Mouse (Mus musculus) CD4-positive, CD25-positive, alpha-beta regulatory T cell (primary cell): ENCODE measurements around the gene Zfp687. TPM values are rescaled to one million over a fixed set of nuclear protein-coding genes. Genes with fewer than 3 reads are reported as not detected.

ENCODE experiments used
- polyA plus RNA-seq: library from polyadenylated mRNA; unstranded; fragments of 100-300 nt; shearing (Covaris generic); gene quantifications from one replicate; pipeline ENCODE4 v1.2.1, GENCODE M21; 2017

Zfp687 gene
- 62.6 TPM for polyA plus RNA-seq

DNA sequence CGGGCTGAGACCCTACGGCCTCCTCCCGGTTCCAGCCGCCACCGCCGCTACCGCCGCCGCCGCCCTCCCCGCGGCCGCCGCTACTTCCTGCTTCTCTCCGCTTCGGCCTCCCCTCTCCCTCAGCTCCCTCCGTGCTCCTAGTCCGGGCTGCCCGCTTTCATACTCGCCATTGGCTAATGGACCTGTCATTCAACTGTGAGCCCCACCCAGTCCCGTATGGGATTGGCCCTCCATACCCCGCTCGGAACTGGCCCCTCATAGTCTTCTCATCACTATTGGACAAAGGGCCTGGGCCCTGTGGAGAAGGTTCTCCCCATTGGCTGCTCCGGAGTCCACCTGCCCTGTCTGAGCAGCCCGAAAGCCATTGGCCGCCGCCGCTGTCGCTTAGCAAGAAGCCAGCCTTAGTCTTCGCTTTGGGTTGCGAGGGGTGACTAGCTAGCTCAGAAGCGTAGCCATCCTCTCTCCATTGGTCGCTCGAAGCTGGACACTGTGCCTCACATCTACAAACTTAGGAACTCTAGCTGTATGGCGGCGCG, at the start of gene Zfp687:
Zfp687 (minus strand) TSS at position 112 of the 536 bp plus-strand sequence.

DNA sequence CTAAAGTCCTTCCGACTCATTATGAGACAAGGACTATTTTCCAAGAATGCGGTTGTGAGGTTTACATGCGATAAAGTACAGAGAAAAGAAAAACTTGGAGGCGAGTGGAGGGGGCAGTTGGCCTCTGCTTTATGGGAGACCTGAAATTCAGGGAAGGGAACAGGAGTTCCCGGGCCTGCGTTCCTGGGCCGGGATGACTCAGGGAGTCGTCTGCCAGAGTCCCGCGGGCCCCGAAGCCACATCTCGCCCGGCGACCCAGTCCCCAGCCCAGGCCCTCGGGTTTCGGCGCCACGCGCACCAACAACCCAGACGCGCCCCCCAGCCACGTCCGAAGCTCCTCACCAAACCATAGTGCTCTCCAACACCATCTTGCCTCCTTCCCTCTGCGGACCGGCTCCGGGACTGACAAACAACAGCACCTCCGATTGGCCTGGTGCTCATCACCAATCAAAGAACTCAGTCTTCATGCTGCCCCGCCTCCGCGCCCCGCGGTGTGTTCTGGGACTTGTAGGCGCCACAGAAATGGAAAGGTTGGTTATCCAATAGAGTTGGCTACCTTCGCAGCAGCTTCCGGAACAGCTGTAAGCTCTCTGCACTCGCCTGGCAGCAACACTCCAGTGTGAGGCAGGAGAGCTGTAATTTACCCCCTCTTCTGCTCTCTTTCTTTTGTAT, 27.1 kb upstream of the Zfp687 start, which contains the start of gene Psmd4:
Psmd4 (minus strand) TSS at position 449 of the 672 bp plus-strand sequence.

DNA sequence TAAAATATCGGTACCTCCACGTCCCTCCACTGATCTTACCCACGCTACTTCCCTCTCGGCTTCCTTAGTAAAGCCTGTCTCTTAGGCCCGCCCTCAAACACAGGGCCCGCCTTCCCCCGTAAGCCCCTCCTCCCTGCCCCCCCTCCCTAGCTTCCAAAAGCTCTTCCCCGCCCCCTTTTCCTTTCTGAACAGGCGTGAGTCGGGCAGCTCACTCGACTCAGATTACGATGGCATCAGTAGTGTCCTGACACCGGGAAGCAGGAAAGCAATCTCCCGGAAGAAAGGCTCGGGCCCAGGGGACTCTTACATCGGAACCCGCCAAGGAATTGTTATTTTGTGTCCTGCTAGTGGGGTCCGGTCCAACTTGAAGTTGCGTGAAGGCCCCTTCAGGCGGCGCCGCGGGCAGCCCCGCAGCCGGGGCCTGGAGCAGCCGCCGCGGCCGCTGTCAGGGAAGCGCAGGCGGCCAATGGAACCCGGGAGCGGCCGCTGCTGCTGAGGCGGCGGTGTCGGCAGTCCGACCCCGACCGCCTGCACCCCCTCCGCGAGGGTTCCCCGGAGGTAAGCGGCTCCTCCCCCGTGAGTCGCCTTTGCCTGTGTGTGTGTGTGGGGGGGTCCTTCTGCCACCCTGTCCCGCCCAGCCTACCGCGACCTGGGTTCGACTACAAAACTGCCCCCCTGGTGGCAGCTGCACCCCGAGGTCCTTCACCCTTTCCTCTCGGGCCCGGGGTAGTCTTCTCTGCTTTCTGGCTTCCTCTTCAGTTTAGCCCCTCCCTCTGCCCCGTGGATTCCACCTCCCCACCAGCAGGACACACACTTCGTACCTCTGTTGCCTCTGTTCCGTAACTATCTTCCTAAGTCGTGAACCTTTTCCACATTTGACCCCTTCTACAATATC, 40.5 kb downstream of the Zfp687 start, which contains the start of gene Pi4kb:
Pi4kb (plus strand) TSS at position 204 of the 895 bp plus-strand sequence.

Other genes starting within 250 kb of the Zfp687 start
- gene Cgn, start 229.0 kb downstream of the Zfp687 start, polyA plus RNA-seq = 0.05 TPM
- gene Pogz, start 177.9 kb downstream of the Zfp687 start, polyA plus RNA-seq = 12.6 TPM
- 324 TPM for gene Psmb4, start 128.5 kb downstream of the Zfp687 start, polyA plus RNA-seq
- 3.7 TPM for gene Selenbp1, start 82.4 kb downstream of the Zfp687 start, polyA plus RNA-seq
- 29.2 TPM for gene Rfx5, start 61.4 kb downstream of the Zfp687 start, polyA plus RNA-seq
- gene Pi4kb, start 40.7 kb downstream of the Zfp687 start, polyA plus RNA-seq = 22.1 TPM
- gene Psmd4, start 27.2 kb upstream of the Zfp687 start, polyA plus RNA-seq = 295 TPM
- gene Pip5k1a, start 91.5 kb upstream of the Zfp687 start, polyA plus RNA-seq = 26.5 TPM
- 112 TPM for gene Vps72, start 95.6 kb upstream of the Zfp687 start, polyA plus RNA-seq
- gene Tmod4, start 109.0 kb upstream of the Zfp687 start, polyA plus RNA-seq = 1.5 TPM
- gene Scnm1, start 118.6 kb upstream of the Zfp687 start, polyA plus RNA-seq = 106 TPM
- 31.8 TPM for gene Lysmd1, start 118.6 kb upstream of the Zfp687 start, polyA plus RNA-seq
- gene Tnfaip8l2, start 126.9 kb upstream of the Zfp687 start, polyA plus RNA-seq = 230 TPM
- gene Sema6c, start 145.0 kb upstream of the Zfp687 start, polyA plus RNA-seq = 2.2 TPM
- 29.6 TPM for gene Gabpb2, start 202.5 kb upstream of the Zfp687 start, polyA plus RNA-seq
- 405 TPM for gene Cdc42se1, start 213.3 kb upstream of the Zfp687 start, polyA plus RNA-seq
- 7.6 TPM for gene Mllt11, start 216.7 kb upstream of the Zfp687 start, polyA plus RNA-seq
- gene Gm128, start 226.2 kb upstream of the Zfp687 start, polyA plus RNA-seq = 1.3 TPM
- 0.19 TPM for gene Bnipl, start 235.7 kb upstream of the Zfp687 start, polyA plus RNA-seq